Mouse (Mus musculus): ENCODE measurements at regions not wholly inside any gene's neighbourhood (a gene's known extent, or its start where the extent isn't known, plus 50 kb on each side); places are given as distances from the start of the nearest gene placed in this dataset.

GRCm38 (mm10) chr11:19747097-19747972 lies 176.8 kb upstream of the Spred2 start:
- no peak for DNase-seq (ENCODE audit: low read depth)

DNA sequence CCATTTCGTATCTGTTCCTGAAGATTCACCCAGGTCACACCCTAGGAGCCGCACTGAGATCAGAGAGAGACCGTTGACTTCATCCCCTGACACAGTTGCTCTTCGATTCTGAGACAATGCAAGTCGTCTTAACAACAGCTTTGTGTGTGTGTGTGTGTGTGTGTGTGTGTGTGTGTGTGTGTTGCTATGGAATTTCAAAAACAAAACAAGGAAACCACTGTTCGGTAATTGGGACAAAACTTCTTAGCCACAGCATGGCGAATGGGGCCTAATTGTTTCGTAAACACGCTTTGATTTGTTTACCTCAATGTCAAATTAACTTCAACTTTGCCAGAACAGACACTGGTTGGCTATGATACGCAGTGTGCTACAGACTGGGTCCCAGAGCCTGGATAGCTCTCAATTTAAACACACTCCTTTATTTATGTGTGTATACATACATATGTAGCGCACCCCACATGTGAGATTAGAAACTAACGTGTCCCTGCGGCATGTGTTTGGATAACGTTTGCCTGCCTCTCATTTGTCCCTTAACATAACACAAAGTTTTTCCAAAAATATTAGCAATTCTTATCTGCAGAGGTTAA lies 176.1 kb upstream of the Spred2 start:
- no peak for DNase-seq (ENCODE audit: low read depth)

DNA sequence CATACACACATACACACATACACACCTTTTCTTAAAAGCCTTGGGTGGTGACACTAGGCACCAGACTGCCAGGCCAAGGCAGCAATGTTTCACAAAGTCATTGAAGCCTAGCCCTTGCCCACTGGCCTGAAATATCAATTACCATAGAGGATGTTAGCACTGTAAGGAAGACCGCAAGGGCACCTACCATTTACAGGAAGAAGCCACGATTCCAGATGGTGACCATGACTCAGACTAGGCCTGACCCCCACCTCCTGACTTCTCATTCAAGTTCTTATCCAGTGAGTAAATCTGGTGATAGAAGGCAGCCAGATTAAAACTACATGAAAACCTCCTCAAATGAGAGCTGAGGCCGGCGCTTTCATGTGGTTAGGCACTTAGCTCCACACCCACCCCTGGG lies 165.3 kb upstream of the Spred2 start:
- no peak for DNase-seq (ENCODE audit: low read depth)

GRCm38 (mm10) chr11:19760861-19761693 lies 163.1 kb upstream of the Spred2 start:
- DNase-seq (ENCODE audit: low read depth), result peak; percentile 54

DNA sequence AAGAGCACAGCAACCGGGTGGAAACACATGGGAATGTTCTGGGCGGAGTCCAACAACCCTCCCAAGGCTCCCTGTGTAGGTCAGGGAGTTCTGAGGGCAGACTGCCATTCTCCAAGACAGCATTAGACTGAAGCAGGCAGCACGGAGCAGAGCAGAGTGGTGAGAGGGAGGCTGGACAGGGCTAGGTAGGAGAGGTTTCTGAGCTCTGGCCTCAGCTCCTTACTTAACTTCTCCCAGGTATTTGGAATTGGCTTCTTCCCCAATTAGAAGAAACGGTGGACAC lies 162.5 kb upstream of the Spred2 start:
- no peak for DNase-seq (ENCODE audit: low read depth)

DNA sequence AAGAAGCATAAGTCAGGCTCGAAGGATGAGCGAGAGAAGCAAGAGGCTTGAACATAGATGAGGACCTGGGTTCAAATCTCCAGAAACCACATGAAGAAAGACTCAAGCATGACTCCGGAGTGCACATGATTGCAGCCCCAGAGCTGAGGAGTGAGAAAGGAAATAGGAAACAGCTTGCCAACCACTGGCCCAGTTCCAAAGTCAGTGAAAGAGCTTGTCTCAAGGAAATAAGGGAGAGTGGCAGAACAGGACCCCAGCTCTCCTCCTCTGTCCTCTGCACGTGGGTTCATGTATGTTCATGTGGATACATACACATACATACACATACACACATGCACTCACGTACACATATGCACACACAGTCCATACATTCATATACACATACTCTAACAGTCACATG lies 156.9 kb upstream of the Spred2 start:
- no peak for DNase-seq (ENCODE audit: low read depth)

DNA sequence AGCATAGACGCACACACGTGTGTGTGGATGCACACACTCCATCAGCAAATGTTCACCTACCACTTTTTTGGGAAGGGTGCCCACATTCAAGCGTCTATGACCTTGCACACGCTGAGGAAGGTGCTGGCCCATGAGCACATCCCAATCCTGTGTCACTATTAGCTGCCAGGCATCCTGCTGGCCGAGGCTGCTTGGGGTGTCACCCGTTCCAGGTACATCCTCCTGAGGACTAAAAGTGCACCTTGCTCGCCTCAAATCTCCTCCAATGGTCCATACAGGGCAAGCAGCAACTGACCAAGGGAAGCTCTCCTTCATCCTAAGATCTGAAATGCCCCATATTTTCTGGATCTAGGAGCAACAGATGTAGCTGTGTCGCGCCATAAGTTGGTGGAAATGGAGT lies 156.3 kb upstream of the Spred2 start:
- DNase-seq (ENCODE audit: low read depth), result no peak

DNA sequence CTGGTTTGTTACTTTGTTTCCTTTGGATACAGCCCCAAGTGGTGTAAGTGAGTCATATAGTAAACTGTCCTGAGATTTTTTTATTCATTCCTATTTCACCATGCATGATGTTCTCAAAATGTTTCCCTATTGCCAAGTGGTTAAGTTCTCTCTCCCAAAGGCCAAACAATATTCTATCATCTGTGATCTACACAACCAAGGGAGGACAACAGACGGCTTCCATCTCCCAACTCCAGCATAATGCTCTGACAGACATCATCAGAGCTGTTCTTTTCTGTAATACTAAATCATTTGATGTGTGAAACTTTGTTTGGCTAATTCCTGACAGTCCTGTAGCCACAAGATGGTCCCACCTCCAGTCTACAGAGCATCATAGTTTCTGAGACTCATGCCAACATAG lies 155.2 kb upstream of the Spred2 start:
- DNase-seq (ENCODE audit: low read depth), result no peak

- DNase-seq (ENCODE audit: low read depth), result no peak
Measured at GRCm38 (mm10) chr11:19774010-19774409, 150.2 kb upstream of the Spred2 start.

DNA sequence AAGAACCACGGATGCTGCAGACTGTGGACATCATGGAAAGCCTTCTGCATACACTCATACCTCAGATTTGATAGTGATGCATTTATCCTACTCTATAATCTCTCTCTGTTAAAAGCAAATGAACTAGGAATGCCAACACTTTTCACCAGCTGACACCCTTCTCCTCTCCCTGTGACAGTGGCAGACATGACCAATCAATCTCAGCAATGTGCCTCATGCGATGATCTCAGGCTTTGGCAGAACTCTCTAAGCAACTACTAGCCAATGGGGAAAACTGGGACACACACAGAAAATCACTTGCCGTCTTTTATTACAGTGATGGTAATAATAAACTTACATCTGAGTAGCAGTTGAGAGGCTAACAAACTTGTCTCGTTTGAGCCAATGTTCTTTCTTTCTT lies 148.4 kb upstream of the Spred2 start:
- no peak for DNase-seq (ENCODE audit: low read depth)

GRCm38 (mm10) chr11:19776473-19777200 lies 147.5 kb upstream of the Spred2 start:
- no peak for DNase-seq (ENCODE audit: low read depth)

GRCm38 (mm10) chr11:19778191-19778590 lies 146.0 kb upstream of the Spred2 start:
- DNase-seq (ENCODE audit: low read depth), result no peak

- DNase-seq (ENCODE audit: low read depth), result no peak
Measured at GRCm38 (mm10) chr11:19785110-19785509, 139.1 kb upstream of the Spred2 start.

GRCm38 (mm10) chr11:19796950-19797670 lies 127.1 kb upstream of the Spred2 start:
- DNase-seq (ENCODE audit: low read depth), result no peak

- no peak for DNase-seq (ENCODE audit: low read depth)
Measured at GRCm38 (mm10) chr11:19809359-19809758, 114.8 kb upstream of the Spred2 start.

- DNase-seq (ENCODE audit: low read depth), result no peak
Measured at GRCm38 (mm10) chr11:19811271-19811991, 112.7 kb upstream of the Spred2 start.

DNA sequence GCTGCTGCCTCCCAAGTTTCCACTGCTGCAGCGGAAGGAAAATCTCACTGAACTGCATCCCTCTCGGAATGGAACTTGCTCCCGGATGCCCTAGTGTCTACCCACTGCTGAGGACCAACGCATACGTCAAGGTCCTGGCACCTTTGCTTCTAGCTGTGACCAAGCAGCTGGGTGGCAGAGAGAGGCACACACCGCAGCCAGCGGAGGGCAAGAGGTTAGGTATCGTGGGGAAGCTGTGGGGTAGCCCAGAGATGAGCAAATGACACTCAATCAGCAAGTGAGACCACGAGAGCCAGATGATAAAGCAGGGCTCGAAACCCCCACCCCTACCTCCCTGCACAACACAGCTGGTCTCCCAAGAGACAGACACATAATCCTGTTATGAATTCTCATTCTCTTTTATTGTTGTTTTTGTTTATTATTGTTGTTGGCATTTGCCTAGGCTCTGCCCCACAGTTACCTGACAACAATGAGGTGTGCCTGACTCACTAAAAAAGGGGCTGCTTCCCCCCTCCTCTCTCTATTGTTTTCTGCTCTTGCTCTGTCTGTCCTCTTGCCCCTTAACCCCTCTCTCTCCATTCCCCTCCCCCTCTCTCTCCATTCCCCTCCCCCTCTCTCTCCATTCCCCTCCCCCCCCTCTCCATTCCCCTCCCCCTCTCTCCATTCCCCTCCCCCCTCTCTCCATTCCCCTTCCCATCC lies 112.0 kb upstream of the Spred2 start:
- no peak for DNase-seq (ENCODE audit: low read depth)

- DNase-seq (ENCODE audit: low read depth), result no peak
Measured at GRCm38 (mm10) chr11:19813549-19813948, 110.6 kb upstream of the Spred2 start.

DNA sequence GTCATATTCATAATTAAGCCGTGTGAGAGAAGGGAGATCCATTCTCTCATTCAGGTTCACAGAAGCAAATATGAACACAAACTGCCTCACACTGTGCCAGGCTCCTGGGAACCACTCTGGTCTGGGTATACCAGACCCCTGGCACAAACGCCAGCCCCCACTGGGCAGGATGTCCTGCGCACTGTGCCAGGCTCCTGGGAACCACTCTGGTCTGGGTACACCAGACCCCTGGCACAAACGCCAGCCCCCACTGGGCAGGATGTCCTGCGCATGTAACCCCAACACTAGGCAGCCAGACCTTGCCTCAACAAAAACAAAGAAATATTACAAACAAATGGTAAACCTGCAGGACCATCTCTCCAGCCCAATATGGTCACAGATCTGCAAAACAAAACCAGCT lies 101.2 kb upstream of the Spred2 start:
- DNase-seq (ENCODE audit: low read depth), result no peak

DNA sequence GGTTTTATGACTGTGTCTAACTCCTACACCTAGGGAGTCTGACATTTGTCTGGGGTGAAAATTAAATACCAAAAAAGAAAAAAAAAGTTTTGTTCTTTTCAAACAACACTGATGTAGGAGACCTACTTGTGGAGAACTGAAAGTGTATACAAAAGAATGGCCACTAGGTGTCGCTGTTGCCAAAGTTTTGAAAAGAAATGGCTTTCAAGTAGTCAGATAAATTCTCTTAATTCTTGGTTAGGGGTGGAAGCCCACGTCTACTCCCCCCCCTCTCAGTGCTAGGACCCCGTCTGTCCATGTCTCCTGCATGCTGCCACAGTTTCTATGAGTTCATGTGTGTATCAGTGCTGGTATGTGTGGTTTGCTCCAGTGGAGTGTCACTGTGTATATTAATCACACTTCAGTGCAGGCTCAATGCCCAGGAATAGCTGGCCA lies 100.7 kb upstream of the Spred2 start:
- peak; percentile 61 for DNase-seq (ENCODE audit: low read depth)
